Mouse (Mus musculus): ENCODE data around the gene Agbl1.

Gene Agbl1

DNA sequence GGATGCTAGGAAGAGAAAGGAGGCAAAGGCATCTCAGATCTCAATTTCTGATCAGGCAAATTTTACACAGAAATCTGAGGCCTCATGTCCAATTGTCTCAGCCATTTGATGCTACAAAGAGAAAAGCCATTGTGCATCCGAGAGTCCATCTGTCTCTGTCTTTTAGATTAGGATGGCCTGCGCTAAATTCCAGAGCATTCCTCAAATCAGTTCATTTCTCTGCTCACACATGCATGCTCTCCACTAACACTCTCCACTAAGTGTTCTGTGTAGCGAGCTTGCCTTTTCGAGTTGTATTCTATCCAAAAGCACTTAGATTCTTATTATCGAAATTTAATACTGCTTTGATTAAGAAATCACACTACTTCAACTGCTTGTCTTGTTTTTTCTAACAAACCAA lies 159.6 kb downstream of the Agbl1 start:
- no peak for DNase-seq (ENCODE audit: low spot score in 2 of 2)

DNA sequence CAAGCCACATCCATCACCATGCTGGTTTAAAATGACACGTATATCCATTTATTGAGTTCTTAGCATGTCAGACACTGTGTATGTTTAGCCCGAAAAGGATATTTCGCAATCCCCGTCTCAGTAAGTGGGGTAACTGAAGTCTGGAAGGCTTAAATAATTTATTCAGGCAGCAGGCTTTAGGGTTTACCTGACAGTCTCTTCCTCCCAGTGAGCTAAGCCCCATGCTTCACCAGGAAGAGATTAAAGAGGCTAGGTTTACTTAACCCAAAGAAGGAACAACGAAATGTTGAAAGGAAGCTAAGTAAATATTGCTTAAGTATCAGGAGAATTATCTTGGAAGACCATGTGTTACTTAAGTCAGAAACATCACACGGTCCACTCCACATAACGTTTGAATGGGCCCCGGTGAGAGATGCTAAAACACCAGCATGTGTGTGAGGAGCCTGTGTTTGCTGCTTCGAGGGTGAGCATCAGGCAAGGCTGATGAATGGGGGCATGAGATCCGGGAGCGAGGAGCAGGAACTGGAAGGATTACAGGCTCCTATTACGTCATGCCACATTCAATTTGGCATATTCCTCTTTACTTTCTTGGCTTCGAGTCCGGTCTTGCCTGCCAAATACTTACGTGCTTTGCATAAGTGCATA lies 162.7 kb downstream of the Agbl1 start:
- DNase-seq (ENCODE audit: low spot score in 2 of 2), result no peak

DNA sequence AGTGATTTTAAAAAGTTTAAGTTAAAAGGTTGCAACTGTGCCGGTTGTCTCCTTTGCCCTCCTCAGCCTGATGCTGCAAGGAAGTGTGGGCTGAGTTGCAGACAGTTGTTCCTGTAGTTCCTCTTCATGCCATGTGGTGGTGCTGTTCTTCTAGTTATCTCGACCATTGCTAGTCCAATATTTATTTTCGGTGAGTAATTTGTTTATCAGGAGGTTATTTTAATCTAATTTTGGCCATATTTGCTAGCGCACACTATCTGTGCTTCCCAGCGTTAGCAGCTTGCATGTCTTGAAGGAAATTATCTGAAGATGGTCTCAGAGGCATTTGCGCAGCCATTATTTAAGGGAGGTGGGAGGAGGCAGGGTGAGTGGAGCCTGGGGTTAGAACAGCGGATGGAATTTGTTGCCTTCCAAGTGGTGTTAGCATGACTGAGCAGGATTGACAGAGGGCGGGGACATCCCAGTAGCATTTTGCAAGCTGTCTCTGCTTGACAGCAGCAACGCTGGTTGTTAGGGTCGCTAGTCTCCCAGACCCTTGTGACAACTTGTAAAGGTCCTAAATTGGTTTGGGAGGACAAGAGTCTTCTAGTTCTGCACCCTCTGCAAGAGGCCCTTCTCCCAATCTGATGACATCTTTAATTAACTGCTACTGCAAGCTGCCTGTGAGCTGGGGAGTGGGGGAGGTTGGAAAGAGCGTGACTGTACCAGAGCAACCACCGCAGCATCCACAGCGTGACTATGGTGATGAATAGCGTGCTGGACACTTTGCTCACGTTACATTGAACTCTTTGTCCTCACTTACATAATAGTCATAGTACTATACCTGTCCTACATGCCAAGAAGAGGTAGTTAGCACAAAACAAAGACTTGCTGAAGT lies 163.5 kb downstream of the Agbl1 start:
- peak; percentile 42 to 74 for DNase-seq (ENCODE audit: low spot score in 2 of 2)

GRCm38 (mm10) chr7:76407930-76408557 lies 178.4 kb downstream of the Agbl1 start:
- DNase-seq (ENCODE audit: low spot score in 2 of 2), result no peak

DNA sequence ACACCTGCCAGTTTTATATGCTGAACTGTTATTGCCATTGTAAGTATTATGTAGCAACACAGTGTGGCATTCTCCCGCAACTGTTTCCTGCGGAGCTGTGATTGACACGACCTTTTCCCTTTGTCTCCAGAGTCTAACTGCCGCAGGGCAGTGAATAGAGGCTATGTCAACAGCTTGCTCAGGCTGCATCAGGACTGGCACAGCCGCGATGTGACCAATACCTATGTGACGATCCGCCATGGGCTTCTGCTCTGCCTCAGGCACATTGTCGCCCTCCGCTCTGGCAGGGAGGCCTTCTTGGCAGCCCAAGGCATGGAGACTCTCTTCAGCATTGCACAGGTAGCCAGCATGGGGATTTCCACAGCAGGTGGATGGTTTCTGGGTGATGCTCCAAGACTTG lies 179.3 kb downstream of the Agbl1 start:
- DNase-seq (ENCODE audit: low spot score in 2 of 2), result no peak

GRCm38 (mm10) chr7:76410403-76411180 lies 180.9 kb downstream of the Agbl1 start:
- no peak for DNase-seq (ENCODE audit: low spot score in 2 of 2)

DNA sequence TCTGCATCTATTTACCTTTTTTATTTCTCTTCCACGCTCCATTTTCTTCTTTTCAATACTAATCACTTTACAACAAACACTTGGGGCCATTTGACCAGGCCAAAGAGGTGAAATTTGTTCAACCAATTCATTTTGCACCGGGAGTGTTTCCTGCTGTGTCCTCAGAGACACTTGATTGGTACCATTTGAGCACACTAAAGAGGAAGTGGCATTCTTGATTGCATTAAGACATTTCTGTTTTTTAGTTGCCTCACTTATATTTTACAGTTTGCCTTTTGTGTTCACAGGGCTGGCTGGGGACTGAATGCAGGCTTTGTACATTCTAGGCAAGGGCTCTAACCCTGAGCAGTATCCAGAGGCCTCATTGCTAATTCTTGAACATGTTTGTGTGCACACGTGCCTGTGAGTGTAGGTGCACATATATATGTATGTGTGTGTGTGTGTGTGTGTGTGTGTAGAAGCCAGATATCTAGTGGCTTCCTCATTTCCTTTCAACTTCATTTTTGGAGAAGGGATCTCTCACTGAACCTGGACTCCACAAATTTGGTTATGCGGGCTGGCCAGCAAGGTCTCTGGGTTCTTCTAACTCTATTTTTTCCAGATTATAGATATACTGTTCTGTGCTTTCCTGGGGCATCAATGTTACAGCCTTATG lies 182.4 kb downstream of the Agbl1 start:
- no peak for DNase-seq (ENCODE audit: low spot score in 2 of 2)

- no peak for DNase-seq (ENCODE audit: low spot score in 2 of 2)
These were observed 186.5 kb downstream of the Agbl1 start for GRCm38 (mm10) chr7:76416084-76416597.

- DNase-seq (ENCODE audit: low spot score in 2 of 2), result no peak
These were observed 208.9 kb downstream of the Agbl1 start for GRCm38 (mm10) chr7:76438581-76438980.

DNA sequence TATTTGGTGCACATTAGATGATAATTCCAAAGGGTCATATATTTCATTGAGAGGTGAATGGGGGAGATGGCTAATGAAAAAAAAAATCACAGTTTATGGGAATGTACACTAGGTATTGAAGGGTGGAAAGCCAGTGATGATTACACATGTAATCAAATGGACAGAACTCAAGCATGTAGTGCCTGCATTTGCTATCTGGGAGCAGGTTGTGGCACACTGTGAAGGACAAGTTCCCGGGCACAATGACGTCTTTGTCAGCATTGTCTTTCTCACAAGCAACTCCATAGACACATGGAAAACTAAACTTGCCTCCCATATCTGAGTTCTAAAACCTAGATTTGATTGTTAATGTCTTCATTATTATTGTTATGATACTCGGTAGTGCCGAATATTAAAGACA lies 209.3 kb downstream of the Agbl1 start:
- DNase-seq (ENCODE audit: low spot score in 2 of 2), result no peak

- DNase-seq (ENCODE audit: low spot score in 2 of 2), result no peak
These were observed 232.8 kb downstream of the Agbl1 start for GRCm38 (mm10) chr7:76462361-76463001.

DNA sequence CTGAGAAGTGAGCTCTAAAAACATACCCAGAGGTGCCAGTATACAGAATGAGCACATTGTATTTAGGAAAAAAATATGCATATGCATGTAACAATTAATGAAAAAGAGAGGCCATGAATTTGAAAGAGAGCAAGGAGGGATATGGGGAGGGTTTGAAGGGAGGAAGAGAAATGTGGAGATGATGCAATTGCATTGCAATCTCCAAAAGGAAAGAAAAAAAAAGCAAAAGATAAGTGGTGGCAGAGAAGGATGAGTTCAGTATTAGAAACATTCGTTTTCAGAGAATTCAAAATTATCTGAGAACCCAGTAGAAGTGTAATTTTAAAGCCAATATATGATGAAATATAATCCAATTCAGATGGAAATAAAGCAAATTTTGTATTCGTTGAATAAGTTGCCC lies 236.7 kb downstream of the Agbl1 start:
- no peak for DNase-seq (ENCODE audit: low spot score in 2 of 2)

DNA sequence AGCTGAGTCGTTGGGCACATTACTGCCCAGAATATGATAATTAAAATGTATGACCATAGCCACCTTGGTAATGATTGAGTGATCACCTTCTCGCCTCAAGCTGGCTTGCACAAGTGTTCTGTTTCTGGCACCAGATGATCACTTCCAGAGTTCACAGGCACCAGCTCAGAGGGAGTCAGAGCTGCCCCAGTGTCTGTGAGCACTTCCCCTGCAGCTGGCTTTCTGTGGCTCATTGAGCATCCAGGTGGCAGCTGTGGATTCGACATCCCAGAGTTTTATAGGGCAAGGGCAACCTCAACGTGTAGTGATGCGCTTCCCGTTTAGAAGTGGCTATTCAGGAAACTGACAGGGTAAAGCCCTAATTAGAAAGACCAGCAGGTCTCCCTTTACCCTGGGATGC lies 244.5 kb downstream of the Agbl1 start:
- no peak for DNase-seq (ENCODE audit: low spot score in 2 of 2)

- DNase-seq (ENCODE audit: low spot score in 2 of 2), result no peak
These were observed 255.9 kb downstream of the Agbl1 start for GRCm38 (mm10) chr7:76485546-76485945.

GRCm38 (mm10) chr7:76487519-76487918 lies 257.8 kb downstream of the Agbl1 start:
- no peak for DNase-seq (ENCODE audit: low spot score in 2 of 2)

DNA sequence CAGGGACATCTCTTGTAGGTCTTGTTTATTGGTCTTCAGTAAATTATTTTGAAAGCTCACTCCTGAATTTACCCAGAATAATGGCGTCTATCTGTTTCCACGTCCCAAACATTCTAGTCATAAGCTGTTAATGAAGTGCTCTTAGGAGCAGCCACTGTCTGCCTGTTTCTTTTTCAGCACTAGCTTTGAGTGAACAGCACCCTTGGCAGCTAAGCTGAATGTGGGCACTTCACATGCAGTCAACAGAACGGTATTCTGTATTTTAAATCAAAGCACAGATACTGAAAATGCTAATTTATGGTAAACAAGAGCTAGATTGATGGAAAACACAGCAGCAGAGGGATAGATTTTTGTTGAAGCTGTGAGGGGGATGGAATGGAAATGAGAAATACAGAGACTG lies 294.6 kb downstream of the Agbl1 start:
- DNase-seq (ENCODE audit: low spot score in 2 of 2), result no peak

DNA sequence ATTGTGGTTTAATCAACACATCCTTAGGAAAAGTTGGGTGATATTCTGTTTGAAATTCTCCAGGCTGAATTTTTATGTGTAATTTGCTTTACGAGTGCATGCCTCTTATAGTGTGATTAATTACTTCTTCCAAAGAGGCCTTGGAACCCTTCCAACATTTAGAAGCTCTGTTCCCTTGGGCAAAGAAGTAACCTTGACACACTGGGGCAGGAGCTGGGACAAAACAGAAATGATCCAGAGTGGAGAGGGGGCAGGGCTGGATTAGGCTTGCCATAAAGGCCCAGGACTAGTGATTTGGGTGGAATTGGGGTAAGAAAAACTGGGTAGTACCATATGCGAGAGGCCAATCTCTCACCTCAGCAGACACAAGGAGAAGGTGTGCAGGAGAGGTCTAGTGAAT lies 316.8 kb downstream of the Agbl1 start:
- DNase-seq (ENCODE audit: low spot score in 2 of 2), result no peak

GRCm38 (mm10) chr7:76547313-76547712 lies 317.6 kb downstream of the Agbl1 start:
- DNase-seq (ENCODE audit: low spot score in 2 of 2), result no peak

DNA sequence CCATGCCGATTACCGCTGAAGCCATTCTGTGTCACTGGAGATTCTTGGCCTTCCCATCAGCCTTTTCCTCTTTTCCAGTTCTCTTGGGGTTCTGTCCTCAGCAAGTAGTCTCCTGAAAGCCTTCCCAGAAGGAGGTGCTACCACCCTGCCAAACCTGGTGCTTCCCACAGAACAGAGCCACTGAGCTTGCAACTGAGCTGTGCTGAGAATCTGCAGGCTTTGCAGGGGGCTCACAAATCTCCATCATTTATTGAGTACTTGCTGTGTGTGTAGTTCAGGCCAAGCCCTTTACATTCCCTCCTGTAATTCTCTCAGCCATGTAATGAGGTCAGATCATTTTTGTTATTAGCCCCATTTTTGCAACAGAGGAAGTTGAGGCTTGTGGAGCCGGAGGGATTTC lies 322.2 kb downstream of the Agbl1 start:
- no peak for DNase-seq (ENCODE audit: low spot score in 2 of 2)

- DNase-seq (ENCODE audit: low spot score in 2 of 2), result no peak
These were observed 331.0 kb downstream of the Agbl1 start for GRCm38 (mm10) chr7:76560564-76561258.

Measured in cerebellum, postnatal 4 days (tissue).